Mouse (Mus musculus) G1E (cell line): ENCODE results near the gene Acox1.

Source experiments
- CTCF ChIP-seq: IDR thresholded peaks from 2 replicates; pipeline ENCODE4 v1.5.1; 2012; ENCODE audit warnings: low read depth, low read length, inconsistent platforms, mixed read lengths
- GATA1 ChIP-seq: IDR thresholded peaks from 2 replicates; pipeline ENCODE4 v1.6.1; 2012; ENCODE audit warnings: borderline replicate concordance, low read length, inconsistent platforms, mixed read lengths
- POLR2AphosphoS5 ChIP-seq: IDR thresholded peaks from 2 replicates; pipeline ENCODE4 v1.6.1; 2012; ENCODE audit warnings: low read depth, low read length, inconsistent platforms; ENCODE audit not compliant: insufficient replicate concordance
- TAL1 ChIP-seq: conservative IDR thresholded peaks from 2 replicates; pipeline ENCODE4 v1.6.1; 2012; ENCODE audit warnings: low read depth, low read length, inconsistent platforms, mixed read lengths

DNA sequence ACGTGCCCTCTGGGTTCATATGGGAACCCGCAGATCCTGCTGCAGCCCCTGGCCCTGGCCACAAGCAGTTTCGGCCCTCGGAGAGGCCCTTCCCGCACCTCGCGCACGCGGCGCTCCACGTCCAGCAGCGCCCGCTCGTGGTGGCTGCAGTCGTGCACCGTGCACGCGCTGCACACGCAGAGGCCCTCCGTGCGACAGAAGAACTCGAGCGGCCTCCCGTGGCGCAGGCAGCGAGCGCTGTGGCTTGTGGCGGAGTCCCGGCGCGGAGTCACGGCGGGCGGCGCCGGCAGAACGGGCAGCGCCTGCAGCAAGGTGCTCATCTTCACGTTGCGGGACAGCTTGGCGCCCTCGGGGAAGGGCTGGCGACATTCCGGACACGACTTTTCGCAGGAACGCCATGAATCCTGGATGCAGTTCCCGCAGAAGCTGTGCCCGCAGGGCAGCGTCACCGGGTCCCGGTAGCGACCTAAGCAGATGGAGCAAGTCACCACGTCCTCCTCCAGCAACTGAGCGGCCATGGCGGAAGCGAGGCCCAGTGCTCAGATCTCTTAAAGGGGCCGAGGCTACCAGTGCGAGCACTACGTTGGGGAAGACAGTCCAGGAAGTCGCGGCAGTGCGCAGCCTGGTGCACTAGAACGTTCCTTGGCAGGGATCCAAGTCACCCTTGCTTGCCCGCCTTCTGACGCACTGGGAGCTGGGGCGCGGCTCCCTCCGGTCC lies 68.2 kb downstream of the Acox1 start, which contains the start of gene Trim65:
- TF ChIP-seq CTCF (no peak), TAL1 (no peak), POLR2AphosphoS5 (no peak), GATA1 (no peak)
